Mouse (Mus musculus): ENCODE measurements around the gene Sgf29.
"Not testable (repeated sequence)": the region's sequence is repeated elsewhere in the genome, so short reads cannot be mapped to it uniquely, and the experiment has no call there.

Sgf29 gene

DNA sequence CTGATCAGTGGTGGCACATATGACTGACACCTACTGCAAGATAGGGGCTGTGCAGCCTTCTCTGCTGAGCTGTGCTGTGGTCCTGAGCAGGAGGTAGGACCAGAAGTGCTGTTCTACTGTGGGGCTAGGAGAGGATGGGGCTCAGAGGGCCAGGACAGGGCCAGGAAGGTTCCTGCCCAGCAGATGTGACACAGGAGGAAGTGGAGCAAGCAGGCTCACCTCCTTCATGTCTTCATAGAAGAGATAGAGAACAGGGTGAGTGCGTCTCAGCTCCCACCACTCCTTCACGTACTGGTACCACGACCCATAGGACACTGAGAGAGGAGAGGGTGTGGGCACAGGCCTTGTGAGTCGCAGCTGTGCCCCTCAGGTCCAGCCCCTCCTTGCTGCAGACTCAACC lies 39.0 kb downstream of the Sgf29 start:
- not testable (repeated sequence) for DNase-seq (ENCODE audit: low spot score in 2 of 2)

DNA sequence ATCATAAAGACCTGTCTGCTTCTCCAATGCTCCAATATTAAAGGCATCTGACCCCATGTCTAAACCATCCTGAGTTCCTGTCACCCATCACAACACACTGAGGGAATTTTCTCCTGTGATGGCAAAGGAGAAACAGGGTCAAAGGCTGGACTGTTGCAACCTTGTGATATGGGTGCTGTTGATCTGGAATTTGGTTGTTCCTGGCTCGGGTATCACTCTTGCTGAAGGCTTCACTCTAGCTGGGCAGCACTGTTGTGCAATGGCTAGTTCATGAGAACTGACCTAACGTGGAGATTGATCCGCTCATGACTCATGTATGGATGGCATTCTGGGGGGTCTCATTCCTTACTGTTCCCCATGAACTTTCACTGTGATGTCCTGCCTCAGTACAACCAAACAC lies 39.9 kb downstream of the Sgf29 start:
- DNase-seq (ENCODE audit: low spot score in 2 of 2) = no peak

DNA sequence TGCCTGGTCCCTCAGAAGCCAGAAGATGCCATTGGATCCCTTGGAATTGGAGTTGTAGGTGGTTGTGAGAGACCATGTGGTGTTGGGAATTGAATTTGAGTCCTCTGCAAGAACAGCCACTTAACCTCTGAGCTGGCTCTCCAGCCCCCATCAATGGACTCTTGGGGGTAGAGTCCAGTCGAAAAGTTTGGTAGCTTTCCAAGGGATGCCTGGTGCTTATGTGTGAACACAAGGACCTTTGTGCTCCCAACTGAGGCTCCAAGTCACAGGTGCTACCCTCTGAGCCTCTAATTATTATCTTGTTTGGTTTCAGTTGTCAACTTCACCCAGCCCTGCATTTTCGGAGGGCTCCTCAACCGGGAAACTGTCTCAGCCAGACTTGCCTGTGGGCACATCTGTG lies 41.6 kb downstream of the Sgf29 start:
- DNase-seq (ENCODE audit: low spot score in 2 of 2) = no peak

DNA sequence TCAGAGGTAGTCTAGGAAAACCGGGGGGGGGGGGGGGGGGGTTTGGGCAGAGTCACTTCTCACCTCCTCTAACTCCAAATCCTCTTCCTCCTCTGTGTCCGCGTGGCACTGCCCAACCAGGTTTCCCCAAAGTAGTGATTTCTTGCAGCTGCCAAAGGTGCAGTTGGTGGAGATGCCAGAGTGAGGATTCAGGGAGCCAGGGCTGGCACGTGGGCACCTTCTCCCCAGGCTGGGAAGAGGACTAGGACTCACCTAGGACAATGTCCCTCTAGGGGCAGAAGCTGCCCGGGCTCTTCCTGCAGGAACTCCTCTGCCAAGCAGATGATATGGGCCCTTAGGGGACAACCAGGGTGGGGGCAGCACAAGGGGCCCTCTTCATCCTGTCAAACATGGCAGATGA lies 42.6 kb downstream of the Sgf29 start:
- DNase-seq (ENCODE audit: low spot score in 2 of 2) = no peak

DNA sequence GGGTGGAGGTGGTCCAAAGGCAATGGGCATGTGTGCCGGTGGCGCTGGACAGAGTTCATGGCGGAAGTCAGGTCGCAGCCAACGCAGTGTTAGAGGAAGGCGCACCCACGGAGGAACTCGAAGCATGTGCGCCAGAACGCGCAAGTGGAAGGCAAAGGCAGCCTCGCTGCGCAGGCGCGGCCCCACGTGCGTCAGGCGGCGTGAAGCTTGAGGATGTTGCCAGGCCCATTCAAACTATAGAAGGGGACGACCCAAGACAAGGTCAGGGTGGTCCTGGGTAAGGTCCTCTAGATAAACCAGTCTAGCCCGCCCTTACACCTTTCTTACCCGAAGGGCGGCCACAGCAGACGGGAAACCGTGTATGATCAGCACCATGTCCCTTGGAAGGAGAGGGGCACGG lies 43.3 kb downstream of the Sgf29 start:
- no peak for DNase-seq (ENCODE audit: low spot score in 2 of 2)

DNA sequence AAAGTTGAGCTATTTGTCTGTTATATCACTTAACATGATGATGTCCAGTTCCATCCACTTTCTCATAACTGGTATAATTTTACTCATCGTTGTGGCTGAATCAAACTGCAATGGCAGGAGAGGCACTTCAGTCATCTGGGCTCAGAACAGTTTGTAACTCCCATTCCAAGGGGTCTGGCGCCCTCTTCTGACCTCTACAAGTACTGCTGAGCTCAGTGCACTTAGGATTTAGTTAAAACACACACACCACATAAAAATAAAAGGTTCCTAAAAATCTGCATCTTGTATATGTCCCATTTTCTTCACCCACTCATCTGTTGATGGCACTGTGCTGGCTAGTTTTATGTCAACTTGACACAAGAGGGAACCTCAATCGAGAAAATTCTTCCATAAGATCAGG lies 44.1 kb downstream of the Sgf29 start:
- peak; percentile 79 to 91 for DNase-seq (ENCODE audit: low spot score in 2 of 2)

DNA sequence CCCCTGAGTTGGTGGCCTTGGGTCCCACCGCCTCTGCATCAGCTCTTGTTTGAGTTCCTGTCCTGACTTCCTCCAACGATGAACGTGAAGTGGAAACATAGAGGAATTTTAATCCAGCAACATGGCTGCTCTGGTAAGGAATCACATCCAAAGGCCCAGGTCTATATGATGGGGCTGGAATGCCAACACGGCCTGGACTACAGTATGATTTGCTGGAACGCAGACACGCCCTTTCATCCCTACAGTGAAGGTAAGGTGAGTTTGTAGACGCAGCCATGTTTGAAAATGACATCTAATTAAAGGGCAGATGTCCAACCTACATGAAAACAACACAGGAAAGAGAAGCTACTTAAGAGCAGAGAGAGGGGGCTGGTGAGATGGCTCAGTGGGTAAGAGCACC lies 44.7 kb downstream of the Sgf29 start:
- no peak for DNase-seq (ENCODE audit: low spot score in 2 of 2)

DNA sequence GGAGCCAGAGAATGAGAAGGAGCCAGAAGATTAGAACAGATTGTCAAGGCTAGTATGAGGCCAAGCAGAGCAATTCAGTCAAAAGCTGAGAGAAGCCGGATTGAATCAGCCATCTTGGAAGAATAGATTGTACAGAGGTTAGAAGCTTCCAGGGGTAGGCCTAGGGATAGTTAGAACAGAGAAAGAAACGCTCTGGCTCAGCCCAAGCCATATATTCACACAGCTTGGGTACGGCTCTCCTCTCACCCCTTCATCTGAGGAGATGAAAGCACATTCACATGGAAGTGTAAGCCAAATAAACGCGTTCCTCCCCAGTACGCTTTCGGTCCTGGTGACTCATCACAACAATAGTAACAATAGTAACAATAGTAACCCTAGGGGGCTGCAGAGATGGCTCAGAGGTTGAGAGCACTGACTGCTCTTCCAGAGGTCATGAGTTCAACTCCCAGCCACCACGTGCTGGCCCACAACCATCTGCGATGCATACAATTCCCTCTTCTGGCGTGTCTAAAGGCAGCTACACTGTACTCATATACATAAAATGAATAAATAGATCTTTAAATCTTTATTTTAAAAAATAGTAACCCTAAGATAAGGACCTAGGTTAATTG lies 45.4 kb downstream of the Sgf29 start:
- DNase-seq (ENCODE audit: low spot score in 2 of 2) = no peak

DNA sequence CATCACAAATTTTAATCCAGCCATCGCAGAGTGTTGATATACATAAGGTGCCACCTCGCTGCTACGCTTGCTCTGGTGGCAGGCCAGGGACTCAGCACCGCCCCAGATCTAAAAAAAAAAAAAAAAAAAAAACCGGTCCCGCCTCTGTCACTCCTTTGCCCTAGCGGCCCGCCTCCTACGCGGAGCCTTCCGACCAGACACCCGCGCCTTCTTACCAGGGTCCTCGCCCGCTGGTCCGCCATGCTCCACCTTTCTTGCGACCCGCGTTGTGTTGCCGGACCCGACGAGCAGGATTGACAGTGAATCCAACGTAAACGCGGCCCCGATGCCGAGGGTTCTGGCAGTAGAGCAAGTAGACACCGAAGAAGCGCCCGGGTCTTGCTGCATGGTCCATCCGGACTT lies 46.1 kb downstream of the Sgf29 start, which contains the start of gene Bola2:
Gene Bola2, plus strand, starts transcription at position 192 of the 402 bp plus-strand sequence.
- DNase-seq (ENCODE audit: low spot score in 2 of 2) = peak in 1 of 2 experiments; percentile 83

DNA sequence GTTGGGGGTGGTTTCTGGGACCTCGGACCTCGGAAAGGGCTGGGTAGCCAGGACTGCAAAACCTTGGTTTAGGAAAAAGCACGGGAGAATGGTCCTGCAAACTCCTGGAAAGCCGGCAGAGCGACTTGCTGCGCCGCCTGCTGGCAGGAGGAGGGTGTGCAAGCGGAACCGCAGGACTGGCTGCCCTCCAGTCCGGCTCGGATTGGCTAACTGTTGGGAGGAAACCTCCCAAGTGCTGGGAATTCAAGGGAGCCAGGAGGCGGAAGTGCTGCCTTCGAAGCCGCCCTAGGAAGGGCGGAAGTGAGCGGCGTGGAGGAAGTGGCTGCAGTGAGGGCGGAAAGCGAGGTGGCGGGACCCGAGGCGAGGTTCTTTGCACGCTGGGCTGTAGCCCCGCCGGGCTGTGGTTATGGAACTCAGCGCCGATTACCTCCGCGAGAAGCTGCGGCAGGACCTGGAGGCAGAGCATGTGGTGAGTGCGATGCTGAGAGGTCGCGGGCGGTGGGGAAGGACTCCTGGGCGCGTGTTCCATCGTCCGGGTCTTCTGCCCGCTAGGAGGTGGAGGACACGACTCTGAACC lies 46.6 kb downstream of the Sgf29 start, which contains the start of gene Slx1b:
Gene Slx1b, minus strand, starts transcription at position 154 of the 577 bp plus-strand sequence.
- DNase-seq (ENCODE audit: low spot score in 2 of 2) = peak; percentile 84 to 91

DNA sequence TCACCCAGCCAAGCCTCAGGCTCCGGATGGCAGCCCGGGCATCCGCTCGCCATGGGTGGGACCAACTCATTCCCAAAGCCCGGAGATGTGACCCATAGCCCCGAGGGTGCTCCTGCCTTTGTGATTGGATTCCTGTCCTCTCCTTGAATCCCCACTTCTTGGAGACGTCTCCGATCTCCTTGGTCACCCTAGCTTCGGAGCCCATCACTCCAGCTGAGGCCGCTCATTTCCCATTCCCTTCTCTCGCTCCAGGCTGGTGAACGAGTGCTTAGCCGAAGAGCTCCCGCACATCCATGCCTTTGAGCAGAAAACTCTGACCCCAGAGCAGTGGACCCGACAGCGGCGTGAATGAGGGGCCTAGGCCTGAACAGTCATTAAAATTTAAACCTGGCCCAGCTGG lies 47.2 kb downstream of the Sgf29 start:
- DNase-seq (ENCODE audit: low spot score in 2 of 2) = no peak

DNA sequence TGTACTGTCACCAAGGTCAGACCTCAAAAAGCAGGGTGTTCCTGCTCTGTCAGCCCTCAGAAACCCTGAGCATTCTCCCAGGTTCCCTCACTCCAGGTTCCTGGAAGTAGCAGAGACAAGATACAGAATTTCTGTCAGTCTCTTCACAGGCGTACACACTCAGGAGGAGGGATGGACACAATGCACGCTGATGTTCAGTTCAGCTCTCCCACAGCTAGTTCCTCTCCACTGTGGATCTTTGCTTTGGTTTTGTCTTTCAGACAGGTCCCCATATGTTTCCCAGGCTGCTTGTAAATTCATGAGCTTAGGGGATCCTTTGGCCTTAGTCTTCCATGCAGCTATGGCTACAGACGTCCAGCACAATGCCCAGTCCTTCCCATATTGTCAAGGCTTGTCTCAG lies 47.8 kb downstream of the Sgf29 start:
- DNase-seq (ENCODE audit: low spot score in 2 of 2) = no peak

DNA sequence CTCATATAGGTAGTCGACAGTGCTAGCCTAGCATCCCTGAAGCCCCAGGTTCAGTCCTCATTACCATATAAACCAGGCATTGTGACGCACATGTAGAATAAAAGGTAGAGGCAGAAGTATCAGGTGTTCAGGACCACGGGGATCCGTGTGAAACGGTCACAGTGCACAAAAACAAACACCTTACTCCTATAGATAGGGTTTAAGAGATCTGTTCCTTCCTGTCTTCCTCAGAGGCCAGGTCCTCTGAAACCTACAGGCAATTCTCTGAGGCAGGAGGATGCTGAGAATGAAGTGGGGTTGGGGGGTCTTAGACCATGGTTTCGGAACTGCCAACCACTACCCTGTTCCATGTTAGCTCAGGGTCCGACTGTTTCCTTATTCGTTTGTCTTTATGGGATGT lies 48.7 kb downstream of the Sgf29 start:
- DNase-seq (ENCODE audit: low spot score in 2 of 2) = no peak

DNA sequence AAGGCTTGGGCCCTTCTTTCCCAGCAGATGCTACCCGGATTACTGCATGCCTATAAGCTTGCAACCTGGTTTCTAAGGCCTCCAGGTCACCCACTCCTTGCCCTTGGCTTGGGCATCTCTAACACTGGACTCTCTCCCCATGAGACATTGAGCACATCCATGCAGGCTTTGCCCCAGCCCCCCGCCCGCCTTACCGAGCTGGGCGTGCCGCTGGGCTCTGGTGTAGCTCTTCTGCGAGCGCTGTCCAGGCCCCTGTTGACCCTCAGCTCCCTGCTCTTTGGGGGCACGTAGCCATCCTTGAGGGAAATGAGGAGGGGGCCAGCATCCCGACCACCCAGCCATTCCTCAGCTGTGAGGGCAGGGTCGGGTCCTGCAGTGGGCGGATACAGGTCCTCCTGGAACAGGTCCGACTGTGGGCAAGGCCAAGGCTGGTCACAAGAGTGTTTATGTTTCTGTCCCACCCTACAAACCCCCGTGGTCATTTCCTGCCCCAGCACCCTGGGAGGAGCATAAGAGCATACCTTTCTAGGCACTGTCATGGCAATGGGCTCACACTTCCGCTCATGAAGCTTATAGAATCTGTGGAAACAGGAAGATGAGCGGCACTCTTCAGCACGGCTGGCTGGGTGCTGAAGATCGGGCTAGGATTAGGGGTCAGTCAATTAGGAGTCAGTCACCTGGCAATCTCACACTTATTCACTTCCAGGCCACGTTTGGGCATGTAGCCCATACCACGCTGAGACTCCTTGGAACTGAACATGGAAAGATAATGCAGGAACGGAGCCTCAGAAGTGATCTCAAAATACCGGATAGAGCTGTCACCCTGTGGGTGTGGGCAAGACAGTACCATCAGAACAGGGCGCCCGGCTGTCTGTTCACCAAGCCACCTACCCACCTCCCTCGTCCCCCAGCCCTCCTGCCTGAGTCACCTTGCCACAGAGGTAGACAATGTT lies 51.2 kb downstream of the Sgf29 start:
- DNase-seq (ENCODE audit: low spot score in 2 of 2) = peak in 1 of 2 experiments; percentile 21

DNA sequence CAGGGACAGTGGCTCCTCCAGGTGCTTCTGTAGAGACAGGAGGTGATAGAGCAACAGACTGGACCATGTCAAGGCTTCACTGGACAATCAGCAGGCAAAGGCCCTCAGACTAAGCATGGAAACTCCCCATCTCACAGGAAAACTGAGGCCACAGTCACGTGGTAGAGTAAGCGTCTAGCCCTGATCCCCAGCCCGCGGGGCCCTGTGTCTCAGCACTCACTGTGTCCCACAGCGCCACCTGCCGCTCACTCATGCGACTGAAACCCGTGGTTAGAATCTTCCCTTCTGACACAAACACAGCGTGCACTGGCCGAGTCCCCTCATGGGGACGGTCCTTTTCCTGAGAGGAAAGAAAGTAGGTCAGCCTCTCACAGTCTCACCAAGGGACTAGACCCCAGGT lies 52.0 kb downstream of the Sgf29 start:
- DNase-seq (ENCODE audit: low spot score in 2 of 2) = peak; percentile 90 to 97

DNA sequence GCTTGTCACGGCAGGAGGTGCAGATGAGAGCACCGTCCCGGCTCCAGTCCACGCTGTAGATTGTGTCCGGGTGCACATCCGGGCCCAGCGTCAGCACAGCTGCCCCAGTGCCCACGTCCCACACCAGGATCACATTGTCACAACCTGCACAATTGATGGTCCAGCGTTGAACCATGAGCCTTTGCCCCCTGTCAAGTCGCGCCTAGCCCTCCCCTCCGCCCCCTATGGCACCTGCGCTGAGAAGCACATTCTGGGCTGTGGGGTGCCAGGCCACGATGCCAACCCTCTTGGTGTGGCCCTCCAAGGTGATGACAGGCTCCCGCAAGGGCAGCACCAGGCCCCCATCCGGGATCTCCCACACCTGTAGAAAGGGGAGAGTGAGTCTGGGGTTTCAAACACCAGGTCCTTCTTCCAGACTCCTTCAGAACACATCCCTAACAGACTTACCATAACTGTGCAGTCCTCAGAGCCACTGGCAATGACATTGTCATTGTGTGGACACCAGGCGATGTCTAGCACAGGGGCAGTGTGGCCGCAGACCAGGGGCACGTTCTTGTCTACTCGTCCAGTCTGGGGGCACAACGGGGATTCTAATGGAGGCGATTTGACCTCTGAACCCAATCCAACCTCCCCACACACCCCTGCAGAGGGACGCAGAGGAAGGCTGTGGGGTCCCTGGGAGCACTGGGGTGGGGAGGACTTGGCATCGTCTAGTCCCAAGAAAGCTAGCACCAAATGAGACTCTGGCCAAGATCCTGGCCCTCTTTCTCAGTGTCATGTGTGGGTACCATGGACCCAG lies 52.6 kb downstream of the Sgf29 start:
- peak in 1 of 2 experiments; percentile 39 for DNase-seq (ENCODE audit: low spot score in 2 of 2)

DNA sequence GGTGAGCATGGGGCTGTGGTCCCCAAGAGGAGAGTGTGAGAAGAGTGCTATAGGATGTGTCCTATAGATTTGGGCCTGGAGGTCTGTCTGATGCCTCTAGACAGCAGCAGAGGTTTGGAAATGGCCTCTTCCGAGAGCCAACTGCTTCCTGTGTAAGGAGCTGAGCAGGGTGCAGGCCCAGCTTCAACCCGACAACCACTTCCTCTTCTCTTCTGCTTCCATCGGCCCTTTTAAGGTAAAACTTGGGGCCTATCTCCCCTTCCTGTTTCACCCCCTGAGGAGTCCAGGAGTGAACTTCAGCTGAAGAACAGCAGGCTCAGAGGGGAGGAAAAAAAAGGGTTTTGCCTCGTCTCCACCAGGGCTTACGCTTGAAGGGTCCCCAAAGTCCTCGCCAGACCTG lies 53.2 kb downstream of the Sgf29 start:
- DNase-seq (ENCODE audit: low spot score in 2 of 2) = peak; percentile 35 to 61

DNA sequence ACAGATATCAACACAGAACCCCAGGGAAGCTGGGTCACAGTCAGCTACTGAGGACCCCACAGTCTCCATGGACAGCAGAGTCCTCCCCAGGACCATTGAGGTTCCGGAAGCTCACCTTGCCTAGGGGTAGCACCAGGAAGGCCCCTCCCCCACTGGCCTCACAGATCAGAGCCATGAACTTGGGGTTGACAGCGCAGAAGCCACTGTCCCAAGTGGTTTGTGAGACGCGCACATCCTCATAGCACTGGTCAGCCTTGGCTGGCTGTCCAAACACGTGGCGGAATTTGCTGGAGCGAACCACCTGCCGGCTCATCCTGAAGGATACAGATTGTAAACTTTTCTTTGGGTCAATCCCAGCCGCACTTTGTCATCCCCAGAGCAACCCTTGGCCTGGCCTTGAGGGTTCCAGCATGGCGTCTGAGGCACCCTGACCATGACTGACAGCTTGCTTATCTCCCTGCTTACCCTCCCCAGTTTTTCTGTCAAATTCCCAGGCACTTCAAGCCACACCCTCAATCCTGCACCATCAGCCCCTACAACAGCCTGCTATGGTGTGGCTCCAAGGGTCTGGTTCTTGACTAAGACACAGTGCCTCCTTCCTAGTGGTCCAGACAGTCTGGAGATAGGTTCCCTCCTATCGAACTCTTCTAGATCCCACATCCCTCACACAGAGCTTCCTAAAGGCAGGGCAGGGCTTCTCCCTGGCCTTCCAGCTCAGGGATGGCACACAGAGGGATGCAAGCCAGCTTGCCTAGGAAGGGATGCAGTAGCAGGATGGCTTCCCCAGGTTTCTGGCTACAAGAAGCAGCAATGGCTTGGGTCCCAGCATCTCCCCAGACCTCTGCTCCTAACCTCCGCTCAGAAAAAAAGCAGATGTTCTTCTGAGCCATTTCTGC lies 54.0 kb downstream of the Sgf29 start:
- peak; percentile 40 to 72 for DNase-seq (ENCODE audit: low spot score in 2 of 2)

DNA sequence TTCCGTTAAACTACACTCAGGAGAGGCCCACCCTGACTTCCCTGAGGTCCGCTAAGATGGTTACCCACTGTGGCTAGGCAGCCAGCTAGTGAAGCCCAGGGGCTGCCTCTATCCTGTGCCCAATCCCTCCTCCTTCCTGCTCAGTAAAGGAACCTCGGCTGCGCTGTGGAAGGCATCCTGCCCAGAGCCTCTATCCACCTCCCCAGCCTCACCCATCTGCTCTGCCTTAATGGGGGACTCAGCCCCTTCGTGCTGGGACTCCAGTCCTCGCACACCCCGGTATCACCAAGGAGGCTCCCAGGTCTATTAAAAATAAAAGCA lies 54.6 kb downstream of the Sgf29 start:
- DNase-seq (ENCODE audit: low spot score in 2 of 2) = peak; percentile 33 to 57

DNA sequence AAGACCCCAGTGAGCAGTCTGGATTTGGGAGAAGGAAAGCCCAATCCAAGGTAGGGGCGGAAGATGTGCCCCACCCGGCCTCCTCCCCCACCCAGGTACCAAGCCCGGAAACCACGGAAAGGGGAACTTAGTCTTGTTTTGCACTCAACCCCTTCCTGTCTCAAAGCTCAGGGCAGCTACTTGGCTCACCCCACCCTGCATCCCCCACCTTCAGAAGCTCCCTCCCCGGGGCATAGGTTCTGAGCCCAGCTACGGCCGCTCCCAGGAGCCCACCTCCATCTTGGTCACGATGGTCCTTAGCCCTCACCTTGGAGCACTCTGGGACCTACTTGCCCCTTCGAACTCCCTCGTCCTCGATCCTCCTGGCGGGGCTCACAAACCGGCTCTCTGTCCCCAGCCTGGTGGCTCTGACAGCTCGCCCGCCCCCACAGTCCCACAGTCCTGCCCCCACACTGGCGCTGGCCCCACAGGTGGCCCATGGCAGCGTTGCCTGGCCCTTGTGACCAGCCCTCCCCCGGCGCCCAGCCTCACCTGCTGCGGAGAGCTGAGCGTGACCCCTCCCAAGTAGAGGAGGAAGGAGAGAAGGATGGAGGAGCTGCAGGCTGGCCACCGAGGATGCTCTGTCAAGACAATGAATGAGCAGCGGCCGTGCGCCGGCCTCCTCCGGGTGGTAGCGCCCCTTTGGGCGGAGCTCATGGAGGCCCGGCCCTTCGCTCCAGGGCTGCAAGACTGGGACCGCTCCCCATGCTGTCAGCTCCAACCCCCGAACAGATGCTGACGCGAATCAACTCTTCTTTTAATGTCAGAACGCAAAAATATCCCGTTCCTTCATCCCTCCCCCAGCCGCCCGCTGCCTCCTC lies 55.2 kb downstream of the Sgf29 start:
- DNase-seq (ENCODE audit: low spot score in 2 of 2) = peak; percentile 73 to 87

Measured in spleen, postnatal 10 days (tissue).